Mouse (Mus musculus): Measurements from ENCODE around the gene 2310030G06Rik. TPM values are rescaled to one million over a fixed set of nuclear protein-coding genes. Genes with fewer than 3 reads are reported as not detected.

Gene 2310030G06Rik
- polyA plus RNA-seq, 1 experiment: 41.1 TPM

- no peaks in the 10 kb centered on the region for H3K36me3 ChIP-seq (ENCODE audit: control insufficient read depth, insufficient read depth, low read length)
- no peak overlapping the region for H3K27ac ChIP-seq (ENCODE audit: insufficient read depth, low read depth, low read length)
- DNase-seq: no peak
- H3K27me3 ChIP-seq (replicated peaks; ENCODE audit: control insufficient read depth, insufficient read depth, low read length): no peaks in the 10 kb centered on the region
- TF ChIP-seq CTCF (conservative IDR thresholded peaks at IDR 0.05; ENCODE audit: insufficient read depth, insufficient read length, low read depth, low read length) (no peak), POLR2A (IDR thresholded peaks at IDR 0.05; ENCODE audit: low read depth, low read length) (no peak)
- no peak overlapping the region for H3K4me3 ChIP-seq (ENCODE audit: insufficient read depth, low read depth, low read length)
- peaks cover 9% of the 10 kb centered on the region; the same call in 1 of the 2 replicates for H3K4me1 ChIP-seq (ENCODE audit: control insufficient read depth, insufficient read depth, low read length)
- 82% methylated on average over 2 of the region's 2 CpGs for WGBS
These were observed 23.7 kb upstream of the 2310030G06Rik start for GRCm38 (mm10) chr9:50770011-50770410.

GRCm38 (mm10) chr9:50768107-50769002, 22.0 kb upstream of the 2310030G06Rik start, which contains the start of gene Fdxacb1:
Gene Fdxacb1, plus strand, starts transcription at chr9:50768236.
- 2% methylated on average over 59 of the region's 59 CpGs for WGBS
- peaks cover 2% of the 10 kb centered on the region for H3K36me3 ChIP-seq (ENCODE audit: control insufficient read depth, insufficient read depth, low read length)
- TF ChIP-seq POLR2A (IDR thresholded peaks at IDR 0.05; ENCODE audit: low read depth, low read length) (no peak), CTCF (conservative IDR thresholded peaks at IDR 0.05; ENCODE audit: insufficient read depth, insufficient read length, low read depth, low read length) (peak; percentile 58)
- peak within 1 kb of the TSS; percentile 84 for H3K27ac ChIP-seq (ENCODE audit: insufficient read depth, low read depth, low read length)
- H3K4me1 ChIP-seq (ENCODE audit: control insufficient read depth, insufficient read depth, low read length): peaks cover 2% of the 10 kb centered on the region; the same call in 1 of the 2 replicates
- peak; percentile 99 for DNase-seq
- H3K27me3 ChIP-seq (replicated peaks; ENCODE audit: control insufficient read depth, insufficient read depth, low read length): no peaks in the 10 kb centered on the region
- peak within 1 kb of the TSS; percentile 85 for H3K4me3 ChIP-seq (ENCODE audit: insufficient read depth, low read depth, low read length)

- no peaks in the 10 kb centered on the region for H3K27me3 ChIP-seq (replicated peaks; ENCODE audit: control insufficient read depth, insufficient read depth, low read length)
- H3K27ac ChIP-seq (ENCODE audit: insufficient read depth, low read depth, low read length): peak overlapping the region; percentile 84
- TF ChIP-seq POLR2A (IDR thresholded peaks at IDR 0.05; ENCODE audit: low read depth, low read length) (no peak), CTCF (conservative IDR thresholded peaks at IDR 0.05; ENCODE audit: insufficient read depth, insufficient read length, low read depth, low read length) (no peak)
- no peak for DNase-seq
- peaks cover 2% of the 10 kb centered on the region for H3K36me3 ChIP-seq (ENCODE audit: control insufficient read depth, insufficient read depth, low read length)
- WGBS: 4% methylated on average over 17 of the region's 17 CpGs
- peak overlapping the region; percentile 85 for H3K4me3 ChIP-seq (ENCODE audit: insufficient read depth, low read depth, low read length)
- peaks cover 2% of the 10 kb centered on the region; the same call in 1 of the 2 replicates for H3K4me1 ChIP-seq (ENCODE audit: control insufficient read depth, insufficient read depth, low read length)
These were observed 21.3 kb upstream of the 2310030G06Rik start for GRCm38 (mm10) chr9:50767531-50768106.

GRCm38 (mm10) chr9:50763331-50763730, 17.0 kb upstream of the 2310030G06Rik start:
- DNase-seq: no peak
- Histone ChIP-seq H3K4me1 (ENCODE audit: control insufficient read depth, insufficient read depth, low read length) (peaks cover 2% of the 10 kb centered on the region; the same call in 1 of the 2 replicates), H3K4me3 (ENCODE audit: insufficient read depth, low read depth, low read length) (no peak overlapping the region), H3K27me3 (replicated peaks; ENCODE audit: control insufficient read depth, insufficient read depth, low read length) (no peaks in the 10 kb centered on the region), H3K36me3 (ENCODE audit: control insufficient read depth, insufficient read depth, low read length) (peaks cover 2% of the 10 kb centered on the region), H3K27ac (ENCODE audit: insufficient read depth, low read depth, low read length) (no peak overlapping the region)
- TF ChIP-seq POLR2A (IDR thresholded peaks at IDR 0.05; ENCODE audit: low read depth, low read length) (no peak), CTCF (conservative IDR thresholded peaks at IDR 0.05; ENCODE audit: insufficient read depth, insufficient read length, low read depth, low read length) (peak; percentile 52)
- 53% methylated on average over 1 of the region's 1 CpGs for WGBS

GRCm38 (mm10) chr9:50761520-50762243, 15.3 kb upstream of the 2310030G06Rik start:
- no peak for TF ChIP-seq POLR2A (IDR thresholded peaks at IDR 0.05; ENCODE audit: low read depth, low read length)
- no peak for TF ChIP-seq CTCF (conservative IDR thresholded peaks at IDR 0.05; ENCODE audit: insufficient read depth, insufficient read length, low read depth, low read length)
- 63% methylated on average over 6 of the region's 6 CpGs for WGBS
- H3K27me3 ChIP-seq (replicated peaks; ENCODE audit: control insufficient read depth, insufficient read depth, low read length): no peaks in the 10 kb centered on the region
- H3K36me3 ChIP-seq (ENCODE audit: control insufficient read depth, insufficient read depth, low read length): peaks cover 2% of the 10 kb centered on the region
- H3K27ac ChIP-seq (ENCODE audit: insufficient read depth, low read depth, low read length): no peak overlapping the region
- H3K4me3 ChIP-seq (ENCODE audit: insufficient read depth, low read depth, low read length): no peak overlapping the region
- no peak for DNase-seq
- H3K4me1 ChIP-seq (ENCODE audit: control insufficient read depth, insufficient read depth, low read length): no peaks in the 10 kb centered on the region

GRCm38 (mm10) chr9:50756711-50757110, 10.4 kb upstream of the 2310030G06Rik start:
- H3K4me1 ChIP-seq (ENCODE audit: control insufficient read depth, insufficient read depth, low read length): peaks cover 6% of the 10 kb centered on the region
- no peak for DNase-seq
- 70% methylated on average over 5 of the region's 5 CpGs for WGBS
- H3K4me3 ChIP-seq (ENCODE audit: insufficient read depth, low read depth, low read length): no peak overlapping the region
- no peaks in the 10 kb centered on the region for H3K36me3 ChIP-seq (ENCODE audit: control insufficient read depth, insufficient read depth, low read length)
- H3K27ac ChIP-seq (ENCODE audit: insufficient read depth, low read depth, low read length): no peak overlapping the region
- H3K27me3 ChIP-seq (replicated peaks; ENCODE audit: control insufficient read depth, insufficient read depth, low read length): no peaks in the 10 kb centered on the region
- no peak for TF ChIP-seq POLR2A (IDR thresholded peaks at IDR 0.05; ENCODE audit: low read depth, low read length)
- no peak for TF ChIP-seq CTCF (conservative IDR thresholded peaks at IDR 0.05; ENCODE audit: insufficient read depth, insufficient read length, low read depth, low read length)
